Mouse (Mus musculus) midbrain, embryonic 13.5 days (tissue): ENCODE measurements around the gene Ppip5k2. TPM values are rescaled to one million over a fixed set of nuclear protein-coding genes. Genes with fewer than 3 reads are reported as not detected.
A peak's percentile ranks its signal among the peaks of the same experiment; 100 is the strongest.

Experiments used
- ATAC-seq: fragments of 200-750 bp; cut with Nextera tagmentation; 2 replicates; pipeline ENCODE4 v1.8.0; 2017; ENCODE audit warnings: mild to moderate bottlenecking, moderate TSS enrichment, moderate library complexity
- H3K27ac ChIP-seq: fragments of 300-500 bp; sonication (generic); 2 replicates; pipeline ENCODE4 v1.5.1; 2015; ENCODE audit warnings: inconsistent platforms, mild to moderate bottlenecking, moderate library complexity
- H3K27me3 ChIP-seq: fragments of 300-500 bp; sonication (generic); 2 replicates; pipeline ENCODE4 v1.6.1; 2015; ENCODE audit warnings: mild to moderate bottlenecking, inconsistent platforms
- H3K36me3 ChIP-seq: fragments of 300-500 bp; sonication (generic); 2 replicates; pipeline ENCODE4 v1.6.1; 2015; ENCODE audit warnings: mild to moderate bottlenecking, inconsistent platforms
- H3K4me1 ChIP-seq: fragments of 300-500 bp; sonication (generic); replicated peaks from 2 replicates; pipeline ENCODE4 v1.6.1; 2015; ENCODE audit warnings: inconsistent platforms
- H3K4me2 ChIP-seq: fragments of 300-500 bp; sonication (generic); replicated peaks from 2 replicates; pipeline ENCODE4 v1.6.1; 2015; ENCODE audit warnings: moderate library complexity, mild to moderate bottlenecking, inconsistent platforms
- H3K4me3 ChIP-seq: fragments of 300-500 bp; sonication (generic); replicated peaks from 2 replicates; pipeline ENCODE4 v1.5.1; 2015; ENCODE audit warnings: mild to moderate bottlenecking, inconsistent platforms
- H3K9ac ChIP-seq: fragments of 300-500 bp; sonication (generic); replicated peaks from 2 replicates; pipeline ENCODE4 v1.6.1; 2015; ENCODE audit warnings: mild to moderate bottlenecking, inconsistent platforms
- H3K9me3 ChIP-seq: fragments of 300-500 bp; sonication (generic); 2 replicates; pipeline ENCODE4 v1.6.1; 2016; ENCODE audit warnings: mild to moderate bottlenecking, inconsistent platforms
- WGBS: fragments of 180-500 bp; shearing (Covaris S2); methylation state at CpG from one replicate; pipeline ENCODE4 v1.1.7; 2015; 5-methylcytosine and 5-hydroxymethylcytosine counted together
- polyA plus RNA-seq: library from polyadenylated mRNA; unstranded; fragments of >200 nt; fragmentation: Nextera tagmentation; extraction: Ambion mirVana; gene quantifications from 2 replicates; pipeline ENCODE4 v1.2.1, GENCODE M21; 2015

The Ppip5k2 gene
- polyA plus RNA-seq, 1 experiment from 2014 or later, result 63.7 TPM

DNA sequence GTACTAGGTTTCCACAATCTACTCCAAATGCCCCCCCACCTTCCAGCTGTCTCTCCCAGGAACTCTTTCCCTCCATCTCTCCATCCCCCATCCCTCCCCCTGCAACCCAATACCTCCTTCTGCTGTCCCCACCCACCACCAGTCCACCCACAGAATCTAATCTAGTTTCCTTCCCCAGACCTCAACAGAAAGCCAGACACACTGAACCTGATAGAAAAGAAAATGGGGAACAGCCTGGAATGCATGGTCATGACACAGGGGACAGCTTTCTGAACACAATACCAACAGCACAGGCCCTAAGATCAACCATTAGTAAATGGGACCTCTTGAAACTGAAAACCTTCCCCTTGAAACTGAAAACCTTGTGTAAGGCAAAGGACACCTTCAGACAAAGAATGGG, 76.4 kb downstream of the Ppip5k2 start:
- H3K9me3 ChIP-seq, result 0 out of 2 replicates have a peak, but pooled peaks cover 5% of the 10 kb centered on the region
- H3K4me2 ChIP-seq, result no peak overlapping the region
- no peaks in the 10 kb centered on the region for H3K36me3 ChIP-seq
- no peak overlapping the region for H3K9ac ChIP-seq
- no peak for ATAC-seq
- H3K4me1 ChIP-seq, result peaks cover 4% of the 10 kb centered on the region
- no peaks in the 10 kb centered on the region for H3K27me3 ChIP-seq
- no peak overlapping the region for H3K27ac ChIP-seq
- no peak overlapping the region for H3K4me3 ChIP-seq

DNA sequence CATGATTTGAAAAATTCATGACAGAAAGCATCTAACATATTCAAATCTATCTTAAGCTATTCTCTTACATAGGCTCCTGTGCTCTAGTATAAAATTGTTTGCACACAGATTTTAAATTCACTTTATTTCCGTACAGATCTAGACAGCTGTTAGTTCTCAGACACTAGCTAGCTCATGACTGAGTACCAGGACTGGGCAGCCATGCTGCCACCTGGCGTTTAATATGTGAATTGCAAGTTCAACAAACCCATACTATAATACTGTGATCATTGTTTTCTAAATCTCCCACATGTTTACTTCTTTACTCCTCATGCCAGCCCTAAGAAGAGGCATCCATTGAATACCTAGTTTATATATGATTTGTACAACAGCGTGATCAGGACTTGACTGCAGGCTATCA, 81.5 kb downstream of the Ppip5k2 start:
- Histone ChIP-seq H3K4me3 (no peak overlapping the region), H3K36me3 (no peaks in the 10 kb centered on the region), H3K27ac (no peak overlapping the region), H3K9ac (no peak overlapping the region), H3K9me3 (no peaks in the 10 kb centered on the region), H3K4me2 (no peak overlapping the region), H3K27me3 (no peaks in the 10 kb centered on the region), H3K4me1 (no peaks in the 10 kb centered on the region)
- 19% methylated on average over 3 of the region's 3 CpGs for WGBS
- ATAC-seq, result 0 out of 2 replicates have a peak, but pooled peaks have one; percentile 67

DNA sequence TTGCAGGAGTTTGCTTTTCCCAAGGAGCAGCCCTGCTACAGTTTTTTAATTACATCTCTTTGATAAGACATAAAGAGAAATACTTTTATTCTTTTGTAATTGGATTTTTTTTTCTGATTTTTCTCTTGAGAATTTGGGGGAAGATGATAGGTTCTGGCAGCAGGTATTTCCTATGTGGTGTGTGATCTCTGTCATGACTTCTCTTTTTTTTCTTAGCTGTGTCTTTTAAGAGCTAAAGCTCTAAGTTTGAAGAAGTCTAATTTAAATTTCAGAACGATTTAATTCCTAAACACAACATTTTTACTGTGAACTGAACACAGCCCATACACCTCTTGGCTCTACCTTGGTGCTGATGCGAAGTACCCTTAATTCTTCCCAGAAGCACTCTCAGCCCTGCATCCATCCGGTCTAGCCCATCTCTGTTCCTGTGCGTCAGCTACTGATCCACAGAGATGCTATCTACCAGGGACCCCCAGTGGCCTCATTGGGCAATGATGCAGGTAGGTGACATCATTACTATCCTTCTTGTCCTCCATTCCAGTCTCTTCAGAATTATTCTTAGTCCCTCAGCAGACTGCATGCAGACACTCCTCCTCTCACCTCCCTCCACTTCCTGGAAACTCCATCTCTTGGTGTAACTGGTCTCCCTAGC, 93.6 kb downstream of the Ppip5k2 start:
- WGBS, result 74% methylated on average over 4 of the region's 4 CpGs
- H3K27ac ChIP-seq, result no peak overlapping the region
- H3K4me1 ChIP-seq, result 0 out of 2 replicates have a peak, but pooled peaks cover 2% of the 10 kb centered on the region
- no peak overlapping the region for H3K9ac ChIP-seq
- no peak for ATAC-seq
- H3K4me2 ChIP-seq, result no peak overlapping the region
- no peaks in the 10 kb centered on the region for H3K9me3 ChIP-seq
- no peak overlapping the region for H3K4me3 ChIP-seq
- H3K36me3 ChIP-seq, result no peaks in the 10 kb centered on the region
- no peaks in the 10 kb centered on the region for H3K27me3 ChIP-seq

DNA sequence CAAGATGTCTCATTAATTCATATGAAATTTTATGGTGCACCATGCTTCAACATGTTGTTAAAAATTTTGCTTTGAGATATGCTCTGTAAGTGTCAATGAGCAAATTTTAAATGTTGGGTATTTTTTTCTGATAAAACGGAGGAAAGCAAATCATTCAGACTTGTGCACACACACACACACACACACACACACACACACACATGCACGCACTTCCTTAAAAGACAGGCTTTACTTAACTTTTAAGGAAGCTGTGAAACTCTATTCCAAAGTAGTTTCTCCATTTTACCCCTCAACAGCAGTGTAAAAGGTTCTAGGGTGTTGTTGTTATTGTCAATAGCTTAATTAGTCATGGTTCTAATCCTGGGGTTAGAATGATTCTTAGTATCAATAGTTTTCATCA, 94.1 kb downstream of the Ppip5k2 start:
- H3K4me2 ChIP-seq, result no peak overlapping the region
- ATAC-seq, result no peak
- 34% methylated on average over 2 of the region's 2 CpGs for WGBS

DNA sequence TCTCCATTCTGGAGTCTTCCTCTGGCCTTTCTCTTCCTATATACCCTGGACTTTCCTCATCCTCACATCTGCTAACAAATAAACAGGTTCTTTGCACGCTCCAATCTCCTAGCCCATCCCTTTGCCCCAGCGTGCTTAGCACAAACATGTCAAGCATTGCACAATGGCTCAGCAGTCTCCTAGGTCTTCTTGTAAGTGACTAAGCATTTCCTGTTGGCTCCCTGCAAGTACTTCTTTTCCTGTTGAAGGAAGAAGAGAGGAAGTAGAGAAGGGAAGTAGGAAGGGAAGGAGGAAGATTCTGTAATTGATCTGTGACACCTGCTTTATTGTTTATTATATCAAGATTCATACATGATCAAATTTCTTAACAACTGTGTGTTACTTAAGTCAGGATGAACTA, 97.4 kb downstream of the Ppip5k2 start:
- ATAC-seq, result no peak
- no peak overlapping the region for H3K9ac ChIP-seq
- WGBS, result 80% methylated on average over 2 of the region's 2 CpGs

More for the DNA sequence above, 94.1 kb downstream of the Ppip5k2 start:
- no peaks in the 10 kb centered on the region for H3K27me3 ChIP-seq
- H3K9me3 ChIP-seq, result no peaks in the 10 kb centered on the region
- H3K4me1 ChIP-seq, result 0 out of 2 replicates have a peak, but pooled peaks cover 2% of the 10 kb centered on the region
- H3K4me3 ChIP-seq, result no peak overlapping the region
- H3K9ac ChIP-seq, result no peak overlapping the region
- no peak overlapping the region for H3K27ac ChIP-seq
- H3K36me3 ChIP-seq, result no peaks in the 10 kb centered on the region

DNA sequence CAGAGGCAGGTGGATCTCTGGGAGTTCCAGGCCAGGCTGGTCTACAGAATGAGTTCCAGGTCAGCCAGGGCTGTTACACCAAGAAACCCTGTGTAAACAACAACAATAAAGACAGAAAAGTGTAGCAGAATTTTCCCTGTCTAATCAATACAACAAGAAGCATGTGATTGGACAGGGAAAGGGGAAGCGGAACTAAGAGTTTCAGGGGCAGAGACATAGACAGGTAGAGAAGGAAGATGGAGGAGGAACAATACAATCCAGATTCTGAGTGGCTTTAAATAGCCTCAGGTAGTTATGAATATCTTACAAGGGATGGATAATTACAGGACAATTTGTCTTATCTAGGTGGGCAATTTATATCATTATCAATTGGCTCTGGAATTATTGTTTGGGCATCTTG, 102.9 kb downstream of the Ppip5k2 start:
- H3K36me3 ChIP-seq, result no peaks in the 10 kb centered on the region
- WGBS, result 93% methylated on average over 1 of the region's 1 CpGs
- no peak for ATAC-seq

More for the DNA sequence above, 97.4 kb downstream of the Ppip5k2 start:
- Histone ChIP-seq H3K4me1 (0 out of 2 replicates have a peak, but pooled peaks cover 2% of the 10 kb centered on the region), H3K4me2 (no peak overlapping the region), H3K27ac (no peak overlapping the region), H3K27me3 (no peaks in the 10 kb centered on the region), H3K36me3 (no peaks in the 10 kb centered on the region), H3K4me3 (no peak overlapping the region), H3K9me3 (no peaks in the 10 kb centered on the region)

DNA sequence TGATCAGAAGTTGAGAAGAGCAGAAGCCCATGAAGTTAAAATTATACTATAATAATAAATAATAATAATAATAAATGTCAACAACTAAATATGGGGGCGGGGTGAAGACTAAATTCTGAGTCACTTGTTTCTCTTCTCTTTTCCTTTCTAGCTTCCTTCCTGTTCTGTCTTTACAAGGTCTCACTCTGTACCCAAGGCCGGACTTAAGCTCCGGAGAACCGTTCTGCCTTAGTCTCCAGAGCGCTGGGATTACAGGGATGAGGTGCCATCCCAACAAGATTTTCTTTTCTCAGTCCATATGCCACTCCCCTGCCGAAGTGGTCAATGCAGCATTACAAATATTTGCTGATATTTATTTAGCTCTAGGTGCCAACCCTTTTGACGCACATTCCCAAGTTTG, 107.9 kb downstream of the Ppip5k2 start:
- peak; percentile 14; the same call in 1 of the 2 replicates for ATAC-seq
- Histone ChIP-seq H3K27me3 (no peaks in the 10 kb centered on the region), H3K36me3 (no peaks in the 10 kb centered on the region), H3K27ac (peak overlapping the region; percentile 98), H3K4me3 (peak overlapping the region; percentile 78), H3K9me3 (no peaks in the 10 kb centered on the region), H3K4me1 (peaks cover 32% of the 10 kb centered on the region), H3K4me2 (peak overlapping the region; percentile 65), H3K9ac (peak overlapping the region; percentile 95)
- WGBS, result 14% methylated on average over 7 of the region's 7 CpGs

More for the DNA sequence above, 102.9 kb downstream of the Ppip5k2 start:
- no peak overlapping the region for H3K4me2 ChIP-seq
- H3K27ac ChIP-seq, result no peak overlapping the region
- H3K9me3 ChIP-seq, result no peaks in the 10 kb centered on the region
- H3K27me3 ChIP-seq, result no peaks in the 10 kb centered on the region
- no peak overlapping the region for H3K9ac ChIP-seq
- H3K4me3 ChIP-seq, result no peak overlapping the region
- H3K4me1 ChIP-seq, result peaks cover 3% of the 10 kb centered on the region; the same call in 1 of the 2 replicates

DNA sequence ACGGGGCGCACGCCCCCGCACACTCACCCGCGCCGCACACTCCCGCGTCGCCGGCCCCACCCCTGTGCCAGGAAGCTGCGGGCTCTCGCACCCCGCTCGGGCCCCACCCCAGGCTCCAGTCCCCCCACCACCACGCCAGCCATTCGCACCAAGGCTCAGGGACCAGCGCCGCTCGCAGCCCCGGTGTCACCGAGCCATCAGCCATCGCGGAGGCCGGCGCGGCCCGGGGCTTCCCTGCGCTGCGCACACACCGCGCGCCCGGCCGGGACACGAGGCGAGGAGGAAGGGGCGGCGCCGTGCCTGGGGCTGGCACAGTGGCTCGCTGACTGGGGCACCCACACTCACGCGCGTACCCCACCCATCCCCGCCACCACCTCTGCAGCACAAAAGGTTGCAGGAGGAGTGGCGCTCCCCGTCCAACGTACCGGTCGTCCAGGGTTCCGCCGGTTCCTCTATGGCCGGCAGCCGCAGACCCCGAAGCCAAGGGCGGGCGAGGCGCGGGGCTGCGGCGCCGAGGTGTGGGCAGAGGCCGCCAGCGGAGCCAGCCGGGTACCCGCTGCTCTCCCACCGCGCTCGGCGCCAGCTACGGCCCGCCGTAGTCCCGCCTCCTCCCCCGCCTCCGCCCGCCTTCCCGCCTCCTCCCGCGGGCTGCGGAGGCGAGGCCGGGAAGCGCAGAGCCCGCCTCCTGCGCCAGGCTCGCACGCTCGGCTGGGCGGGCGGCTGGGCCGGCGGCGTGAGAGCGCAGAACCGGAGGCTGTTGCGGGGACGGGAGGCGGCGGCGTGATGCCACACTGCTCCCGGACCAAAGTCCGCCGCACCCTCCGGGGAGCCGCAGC, 108.6 kb downstream of the Ppip5k2 start, which contains the start of gene D1Ertd622e:
D1Ertd622e (minus strand) TSS at position 669 of the 836 bp plus-strand sequence.
- Histone ChIP-seq H3K4me3 (peak within 1 kb of the TSS; percentile 78), H3K9ac (peak within 1 kb of the TSS; percentile 95), H3K27ac (peak within 1 kb of the TSS; percentile 98), H3K36me3 (no peaks in the 10 kb centered on the region), H3K4me2 (peak within 1 kb of the TSS; percentile 65), H3K4me1 (peaks cover 39% of the 10 kb centered on the region), H3K27me3 (no peaks in the 10 kb centered on the region), H3K9me3 (no peaks in the 10 kb centered on the region)
- WGBS, result under 1% methylated on average over 97 of the region's 106 CpGs
- ATAC-seq, result peak; percentile 95

DNA sequence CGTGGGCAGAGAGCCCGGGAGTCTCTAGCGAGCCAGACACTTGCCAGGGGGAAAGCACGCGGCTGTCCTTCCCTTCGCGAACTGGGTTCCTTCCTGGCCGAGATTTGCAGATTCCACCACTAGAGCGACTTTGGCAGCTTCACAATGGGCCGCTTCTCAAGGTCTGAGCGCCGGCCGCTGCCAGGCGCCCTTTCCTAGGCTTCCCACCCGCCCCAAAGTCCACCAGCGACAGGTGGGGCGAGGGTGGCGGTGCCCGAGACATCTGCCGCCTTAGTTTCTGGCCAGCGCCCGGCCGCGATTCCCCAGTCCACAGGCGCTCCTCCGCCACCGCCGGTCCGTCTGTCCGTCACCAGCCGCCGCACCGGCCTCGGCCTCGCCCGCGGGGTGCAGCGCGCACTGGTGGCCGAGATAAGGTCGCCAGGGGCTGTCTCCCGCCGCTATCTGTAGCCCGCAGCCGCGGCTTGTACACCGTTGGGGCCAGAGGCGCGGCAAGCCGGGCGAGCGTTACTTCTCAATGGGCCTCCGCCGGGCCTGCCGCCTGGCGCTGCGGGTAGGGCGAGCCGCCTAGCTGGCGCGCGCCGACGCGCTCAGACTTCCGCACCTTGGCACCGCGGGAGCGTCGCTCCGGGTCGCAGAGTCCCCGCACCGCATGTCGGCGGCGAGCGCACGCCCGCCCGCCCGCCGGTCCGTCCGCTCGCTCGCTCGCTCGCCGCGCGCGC, 109.4 kb downstream of the Ppip5k2 start:
- Histone ChIP-seq H3K9ac (peak overlapping the region; percentile 95), H3K36me3 (no peaks in the 10 kb centered on the region), H3K4me2 (peak overlapping the region; percentile 65), H3K4me3 (peak overlapping the region; percentile 78), H3K4me1 (peaks cover 45% of the 10 kb centered on the region), H3K27ac (peak overlapping the region; percentile 98), H3K9me3 (no peaks in the 10 kb centered on the region), H3K27me3 (no peaks in the 10 kb centered on the region)
- ATAC-seq, result peak; percentile 73
- under 1% methylated on average over 76 of the region's 93 CpGs for WGBS

DNA sequence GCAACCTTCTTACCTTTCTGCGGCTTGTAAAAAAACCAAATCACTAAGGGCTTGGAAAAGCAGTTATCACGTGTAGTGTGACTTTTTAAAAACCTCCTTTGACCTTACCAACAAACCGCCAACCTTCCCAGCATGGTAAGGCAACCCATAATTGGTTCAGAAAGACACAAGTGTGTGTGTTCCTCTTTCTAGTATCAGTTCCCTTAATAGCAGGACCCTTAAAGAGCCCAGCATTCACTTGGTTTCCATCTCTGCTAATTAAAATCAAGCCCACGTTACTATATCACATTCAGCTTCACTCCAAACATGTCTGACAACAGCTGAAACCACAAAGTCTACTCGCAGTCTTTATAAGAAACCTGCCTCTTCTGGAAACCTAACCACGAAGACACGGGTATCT, 110.8 kb downstream of the Ppip5k2 start:
- peak overlapping the region; percentile 53; the same call in 1 of the 2 replicates for H3K9ac ChIP-seq
- H3K27ac ChIP-seq, result no peak overlapping the region
- peak overlapping the region; percentile 78 for H3K4me3 ChIP-seq
- no peaks in the 10 kb centered on the region for H3K9me3 ChIP-seq
- peak overlapping the region; percentile 65 for H3K4me2 ChIP-seq
- no peak for ATAC-seq
- H3K27me3 ChIP-seq, result no peaks in the 10 kb centered on the region
- 37% methylated on average over 7 of the region's 7 CpGs for WGBS
- peaks cover 60% of the 10 kb centered on the region for H3K4me1 ChIP-seq
- no peaks in the 10 kb centered on the region for H3K36me3 ChIP-seq

DNA sequence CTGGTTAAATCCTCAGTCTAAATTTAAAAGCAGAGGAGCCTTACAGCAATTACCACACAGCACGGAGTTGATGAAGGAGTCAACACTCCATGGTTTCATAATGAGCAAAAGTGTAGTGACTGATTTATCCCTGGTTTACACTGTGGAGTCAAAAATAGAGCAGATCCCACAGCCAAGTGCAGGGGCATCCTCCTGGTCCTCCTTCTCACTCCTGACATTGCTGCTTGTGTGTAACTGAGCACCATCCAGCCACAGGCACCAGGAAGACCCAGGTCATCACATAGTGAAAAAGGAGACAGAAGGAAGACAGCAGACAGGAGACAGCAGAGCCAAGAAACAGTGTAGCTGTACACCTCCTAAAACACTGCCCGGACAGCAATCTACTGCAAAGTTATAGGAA, 112.4 kb downstream of the Ppip5k2 start:
- Histone ChIP-seq H3K9me3 (no peaks in the 10 kb centered on the region), H3K4me2 (peak overlapping the region; percentile 37), H3K9ac (peak overlapping the region; percentile 36; the same call in 1 of the 2 replicates), H3K27ac (0 out of 2 replicates have a peak overlapping the region, but pooled peaks have one; percentile 25), H3K27me3 (no peaks in the 10 kb centered on the region), H3K4me1 (peaks cover 72% of the 10 kb centered on the region), H3K4me3 (peak overlapping the region; percentile 20), H3K36me3 (no peaks in the 10 kb centered on the region)
- no peak for ATAC-seq
- WGBS, result 68% methylated on average over 2 of the region's 2 CpGs
